Mouse (Mus musculus) right cerebral cortex, postnatal 4 days (tissue): ENCODE measurements at regions not wholly inside any gene's neighbourhood (a gene's known extent, or its start where the extent isn't known, plus 50 kb on each side); places are given as distances from the start of the nearest gene placed in this dataset.
"Not testable (repeated sequence)": the region's sequence is repeated elsewhere in the genome, so short reads cannot be mapped to it uniquely, and the experiment has no call there.

Source experiments
- DNase-seq: peaks from one replicate; pipeline ENCODE4 v3.0.0-alpha.2; 2022

DNA sequence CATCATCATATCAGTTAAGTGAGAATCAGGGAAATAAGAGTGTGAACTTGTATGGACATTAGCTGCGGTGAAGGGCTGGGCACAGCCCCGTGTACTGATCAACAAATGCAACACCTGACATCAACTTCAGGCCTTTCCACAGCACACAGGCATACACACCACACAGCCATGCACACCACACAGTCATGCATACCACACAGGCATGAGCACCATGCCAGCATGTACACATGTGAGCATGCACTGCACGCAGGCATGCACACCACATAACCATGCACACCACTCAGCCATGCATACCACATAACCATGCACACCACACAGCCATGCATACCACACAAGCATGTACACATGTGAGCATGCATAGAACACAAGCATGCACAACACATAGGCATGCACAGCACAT, 325.0 kb downstream of the Ajap1 start:
- DNase-seq, result no peak

- not testable (repeated sequence) for DNase-seq
Measured at GRCm38 (mm10) chr4:153152923-153153322, 329.7 kb downstream of the Ajap1 start.

GRCm38 (mm10) chr4:153133147-153133546, 349.5 kb downstream of the Ajap1 start:
- DNase-seq, result no peak

- DNase-seq, result peak; percentile 39
Measured at GRCm38 (mm10) chr4:153129345-153129744, 353.3 kb downstream of the Ajap1 start.

GRCm38 (mm10) chr4:153128162-153128561, 354.4 kb downstream of the Ajap1 start:
- no peak for DNase-seq

GRCm38 (mm10) chr4:153120480-153120879, 362.1 kb downstream of the Ajap1 start:
- no peak for DNase-seq

GRCm38 (mm10) chr4:153119647-153120102, 362.9 kb downstream of the Ajap1 start:
- DNase-seq, result no peak

GRCm38 (mm10) chr4:153118824-153119646, 363.6 kb downstream of the Ajap1 start:
- no peak for DNase-seq

- DNase-seq, result no peak
Measured at GRCm38 (mm10) chr4:153114998-153115397, 367.6 kb downstream of the Ajap1 start.

DNA sequence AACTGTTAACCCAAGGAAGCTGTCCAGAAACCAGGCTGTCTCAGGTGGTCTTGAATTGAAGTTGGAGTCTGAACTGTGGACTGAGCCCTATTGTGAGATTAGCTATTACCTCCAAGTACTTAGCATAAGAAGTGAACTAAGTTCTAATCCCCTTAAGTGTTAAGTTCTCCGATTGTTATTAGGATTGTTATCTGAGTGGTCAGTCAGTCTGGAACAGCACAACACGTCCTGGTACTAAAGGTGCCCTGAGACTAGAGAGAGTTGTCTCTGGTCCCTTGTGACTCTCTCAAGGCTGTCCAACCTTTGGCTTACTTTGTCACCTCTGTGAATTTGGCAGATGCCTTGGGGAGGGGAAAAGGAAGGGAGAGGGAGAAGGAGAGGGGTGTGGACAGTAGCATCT, 369.0 kb downstream of the Ajap1 start:
- DNase-seq, result no peak

DNA sequence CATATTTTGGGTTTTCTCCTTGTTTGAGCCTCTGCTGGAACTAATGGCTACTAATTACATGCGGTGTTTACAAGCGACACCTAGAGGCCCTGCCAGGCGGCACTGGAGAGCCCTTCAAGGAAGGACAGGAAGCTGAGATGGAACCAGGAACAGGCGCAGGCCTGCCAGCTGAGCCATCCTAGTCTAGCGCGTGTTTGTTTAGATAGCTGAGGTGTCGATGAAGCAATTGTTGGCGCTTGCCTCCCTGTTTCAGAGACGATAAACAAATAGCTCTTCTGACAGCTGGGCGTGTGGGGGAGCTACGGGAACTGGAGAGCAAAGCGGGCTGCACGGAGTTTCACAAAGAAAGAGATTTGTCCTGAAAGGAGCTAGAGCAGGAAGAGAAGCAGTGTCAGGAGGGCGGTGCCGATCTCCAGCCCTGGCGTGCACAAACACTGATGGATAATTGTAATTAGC, 372.3 kb downstream of the Ajap1 start:
- DNase-seq, result peak; percentile 18

DNA sequence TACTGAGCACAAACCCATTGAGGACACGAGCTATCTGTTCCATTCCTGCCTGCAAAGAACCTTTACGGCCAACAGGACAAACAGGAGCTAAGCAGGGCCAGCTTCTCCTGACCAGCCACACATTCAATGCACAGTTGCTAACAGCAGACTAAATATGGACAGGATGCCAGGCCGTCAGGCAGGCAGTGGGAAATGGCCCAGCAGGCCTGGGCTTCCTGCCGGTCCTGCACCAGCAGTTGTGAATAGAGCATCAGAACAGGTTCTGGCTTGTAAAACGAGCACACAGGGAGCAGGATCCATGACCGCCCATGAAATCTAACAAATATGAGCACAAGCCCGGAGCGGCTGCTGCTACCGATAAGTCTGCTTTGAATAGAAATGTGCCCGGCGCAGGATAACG, 384.0 kb downstream of the Ajap1 start:
- no peak for DNase-seq

DNA sequence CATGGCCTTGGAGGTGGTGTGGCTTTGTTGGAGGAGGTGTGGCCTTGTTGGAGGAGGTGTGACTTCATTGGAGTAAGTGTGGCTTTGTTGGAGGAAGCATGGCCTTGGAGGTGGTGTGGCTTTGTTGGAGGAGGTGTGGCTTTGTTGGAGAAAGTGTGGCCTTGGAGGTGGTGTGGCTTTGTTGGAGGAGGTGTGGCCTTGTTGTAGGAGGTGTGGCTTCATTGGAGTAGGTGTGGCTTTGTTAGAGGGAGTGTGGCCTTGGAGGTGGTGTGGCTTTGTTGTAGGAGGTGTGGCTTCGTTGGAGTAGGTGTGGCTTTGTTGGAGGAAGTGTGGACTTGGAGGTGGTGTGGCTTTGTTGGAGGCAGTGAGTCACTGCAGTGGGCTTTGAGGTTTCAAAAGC, 385.0 kb downstream of the Ajap1 start:
- no peak for DNase-seq

DNA sequence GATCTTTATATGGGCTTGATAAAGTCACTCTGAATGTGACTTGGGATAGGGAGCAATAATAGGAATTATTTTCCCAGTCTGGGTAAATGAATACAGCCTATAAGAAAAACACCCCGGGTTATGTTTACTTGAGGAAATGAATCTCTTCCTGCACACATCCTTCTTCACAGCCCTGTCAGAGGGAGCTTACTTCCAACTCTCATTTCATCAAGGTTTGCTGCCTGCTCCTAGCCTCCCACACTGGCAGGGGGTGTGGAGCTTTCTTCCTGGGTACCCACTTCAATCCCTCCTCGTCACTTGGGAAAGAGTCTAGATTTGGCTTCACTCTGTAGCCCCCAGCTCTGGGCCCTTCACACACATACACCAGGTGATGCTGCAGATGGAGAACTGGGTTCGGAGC, 389.5 kb downstream of the Ajap1 start:
- no peak for DNase-seq

GRCm38 (mm10) chr4:153082166-153082565, 400.4 kb downstream of the Ajap1 start:
- DNase-seq, result no peak

GRCm38 (mm10) chr4:153074590-153074989, 408.0 kb downstream of the Ajap1 start:
- no peak for DNase-seq

DNA sequence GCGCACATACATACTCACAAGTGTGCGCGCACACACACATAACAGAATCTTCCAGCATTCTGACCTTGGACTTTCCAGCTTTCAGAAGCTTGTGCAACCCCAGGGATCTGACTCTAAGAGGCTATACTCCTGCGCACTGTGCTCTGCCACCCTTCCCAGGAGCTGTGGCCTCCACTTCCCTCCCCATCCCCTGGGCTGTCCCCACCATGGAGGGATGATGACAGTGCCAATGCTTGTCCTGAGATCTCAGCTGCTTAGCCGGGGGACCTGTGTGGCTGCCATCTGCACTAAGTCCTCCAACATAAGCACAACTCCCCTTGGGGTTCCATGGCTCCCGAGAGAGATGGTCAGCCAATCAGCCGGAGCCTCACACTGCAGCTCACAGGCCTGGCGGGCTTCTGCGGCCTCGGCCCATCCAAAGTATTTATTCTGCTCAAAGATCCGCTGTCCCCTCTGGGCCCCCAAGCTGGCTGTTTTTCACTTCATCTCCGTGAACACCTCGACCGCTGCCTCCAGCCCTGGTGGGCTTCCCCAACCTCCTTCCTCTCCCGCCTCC, 412.3 kb downstream of the Ajap1 start:
- no peak for DNase-seq

DNA sequence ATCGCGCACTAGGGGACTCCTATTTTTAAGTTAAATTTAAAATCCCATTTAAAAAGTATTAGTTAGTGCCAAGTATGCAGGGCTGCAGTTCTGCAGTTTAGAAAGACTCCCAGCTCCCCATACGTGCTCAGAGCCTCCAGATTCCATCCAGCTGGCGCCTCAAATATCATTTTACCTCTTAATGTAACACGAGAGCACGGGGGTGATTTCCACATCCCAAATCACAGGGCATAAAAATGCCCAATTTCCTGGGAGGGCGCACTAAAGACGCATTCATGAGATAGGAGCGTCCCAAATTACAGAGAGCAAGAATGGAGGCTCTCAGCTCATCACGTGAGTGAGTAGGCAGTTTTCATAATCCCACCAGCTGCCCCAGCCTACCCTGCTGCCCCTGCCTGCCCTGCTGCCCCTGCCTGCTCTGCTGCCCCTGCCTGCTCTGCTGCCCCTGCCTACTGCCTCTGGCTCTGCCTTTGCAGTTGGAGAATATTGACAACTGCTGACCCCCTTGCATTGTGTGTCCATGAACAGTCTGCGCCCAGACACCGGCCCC, 414.1 kb downstream of the Ajap1 start:
- DNase-seq, result no peak

DNA sequence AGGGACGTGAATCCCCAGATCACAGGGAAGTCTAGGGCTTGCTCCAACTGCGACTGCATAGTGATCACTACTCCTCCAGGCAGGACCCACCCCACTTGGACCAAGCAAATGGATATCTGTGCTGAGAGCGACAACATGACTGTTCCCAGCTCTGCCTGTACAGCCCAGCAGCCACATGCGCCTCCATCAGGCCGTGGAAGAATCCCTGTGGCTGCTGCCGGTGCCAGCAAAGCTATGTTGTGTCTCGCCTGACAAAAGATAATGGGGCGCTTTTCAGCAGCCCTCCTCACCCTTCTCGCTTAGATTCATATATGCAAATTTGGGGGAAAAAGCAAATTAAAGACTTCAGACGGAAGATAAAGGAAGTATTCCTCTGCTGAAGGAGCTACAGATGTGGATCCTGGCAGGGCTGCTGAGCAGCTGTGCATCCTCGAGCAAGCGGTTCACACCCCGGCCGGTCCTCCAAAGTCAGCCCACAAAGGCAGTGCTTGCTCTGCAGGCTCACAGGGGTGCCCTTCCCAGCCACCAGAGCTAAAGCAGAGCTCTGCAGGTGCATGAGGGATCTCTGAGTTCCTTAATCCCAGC, 418.5 kb downstream of the Ajap1 start:
- no peak for DNase-seq

DNA sequence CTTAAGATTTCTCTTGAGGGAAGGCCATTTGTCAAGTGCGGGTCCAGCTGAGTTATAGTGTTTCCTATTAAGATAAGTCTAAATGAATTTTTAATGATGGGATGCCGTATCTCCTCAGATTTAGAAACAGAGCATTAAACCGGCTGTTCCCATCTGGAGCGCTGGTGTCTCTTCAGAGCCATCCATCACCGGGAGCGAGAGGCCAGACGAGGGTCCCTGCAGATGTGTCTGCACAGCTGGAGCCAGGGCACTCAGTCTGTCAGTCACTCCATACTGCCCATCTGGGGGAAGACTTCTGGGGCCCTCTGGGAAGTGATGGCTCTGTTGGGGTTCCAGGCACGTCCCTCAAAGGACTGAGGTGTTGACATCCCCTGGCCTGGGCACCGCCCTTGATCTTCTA, 419.2 kb downstream of the Ajap1 start:
- DNase-seq, result no peak

DNA sequence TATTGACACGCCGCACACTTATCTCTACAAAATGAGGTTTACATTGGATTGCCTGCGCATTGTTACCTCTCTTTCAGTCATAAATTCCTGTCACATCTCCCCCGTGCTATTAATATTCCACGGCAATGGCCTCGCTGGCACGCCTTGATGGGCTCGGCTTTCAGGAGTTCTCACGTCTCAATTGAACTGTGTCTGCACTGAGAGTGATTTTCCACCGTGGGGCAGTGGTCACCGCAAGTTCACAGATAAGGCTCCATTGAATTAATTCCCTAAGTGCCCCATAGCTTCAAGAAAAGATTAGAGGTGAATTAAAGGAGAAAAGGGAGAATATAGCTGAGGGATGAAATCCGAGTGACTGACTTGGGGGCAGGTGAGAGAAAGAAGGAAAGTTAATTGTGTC, 424.5 kb downstream of the Ajap1 start:
- no peak for DNase-seq

DNA sequence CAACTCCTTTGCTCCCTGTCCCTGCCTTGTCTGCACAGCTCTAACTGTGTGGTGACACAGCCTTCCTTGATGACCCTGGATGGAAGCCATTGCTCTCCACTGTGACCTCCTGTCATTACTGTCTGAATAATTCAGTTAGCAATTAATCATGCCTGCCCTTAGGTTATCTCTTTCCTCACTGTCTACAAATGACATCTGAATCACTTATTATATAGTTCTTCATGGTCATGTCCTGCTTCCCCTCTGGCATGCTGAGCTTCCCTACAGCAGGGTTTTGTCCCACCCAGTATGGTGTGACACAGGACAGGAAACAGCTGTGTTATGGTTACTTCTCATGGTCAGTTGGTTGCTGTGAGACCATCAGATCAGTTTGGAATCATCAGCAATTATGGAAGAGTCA, 458.9 kb downstream of the Ajap1 start:
- no peak for DNase-seq

DNA sequence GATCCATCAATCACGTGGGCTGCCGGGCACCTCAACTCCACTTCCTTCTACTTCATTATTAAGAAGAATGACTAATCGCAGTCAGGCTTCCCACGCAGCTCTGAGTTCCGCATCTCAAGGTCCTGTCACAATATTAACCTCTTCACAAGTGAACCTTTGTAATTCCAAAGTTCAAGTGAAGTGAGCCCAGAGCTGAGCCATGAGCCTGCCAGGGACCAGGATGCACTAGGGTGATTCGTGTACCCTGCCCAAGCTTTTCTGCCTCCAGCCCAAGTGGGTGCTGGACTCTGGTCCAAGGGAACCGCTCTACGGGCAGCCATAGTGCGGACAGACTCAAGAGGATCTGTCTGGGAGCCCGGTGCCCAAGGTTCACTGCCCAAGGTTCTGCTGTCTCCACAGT, 463.4 kb downstream of the Ajap1 start:
- no peak for DNase-seq
